Mouse (Mus musculus) midbrain, postnatal 0 days (tissue): ENCODE data around the gene Ces3b. TPM values are rescaled to one million over a fixed set of nuclear protein-coding genes. Genes with fewer than 3 reads are reported as not detected.

ENCODE experiments used
- ATAC-seq: fragments of 200-750 bp; cut with Nextera tagmentation; 2 replicates; pipeline ENCODE4 v1.8.0; 2017; ENCODE audit warnings: moderate number of reproducible peaks, mild to moderate bottlenecking, moderate TSS enrichment, moderate library complexity; ENCODE audit not compliant: low FRiP score
- DNase-seq: peaks from one replicate; pipeline ENCODE4 v3.0.0-alpha.2; 2015; ENCODE audit warnings: low spot score
- H3K27ac ChIP-seq: fragments of 300-500 bp; sonication (generic); 2 replicates; pipeline ENCODE4 v1.5.1; 2014; ENCODE audit warnings: low read depth, mild to moderate bottlenecking, low read length, mixed read lengths
- H3K27me3 ChIP-seq: fragments of 300-500 bp; sonication (generic); 2 replicates; pipeline ENCODE4 v1.6.1; 2014; ENCODE audit warnings: low read length, control low read depth, mixed read lengths; ENCODE audit not compliant: insufficient read depth
- H3K36me3 ChIP-seq: fragments of 300-500 bp; sonication (generic); 2 replicates; pipeline ENCODE4 v1.6.1; 2014; ENCODE audit warnings: low read length, control low read depth, mixed read lengths; ENCODE audit not compliant: insufficient read depth
- H3K4me1 ChIP-seq: fragments of 300-500 bp; sonication (generic); 2 replicates; pipeline ENCODE4 v1.6.1; 2014; ENCODE audit warnings: mild to moderate bottlenecking, control low read depth, antibody characterized with exemption, low read length, mixed read lengths; ENCODE audit not compliant: insufficient read depth
- H3K4me2 ChIP-seq: fragments of 300-500 bp; sonication (generic); 2 replicates; pipeline ENCODE4 v1.6.1; 2014; ENCODE audit warnings: low read depth, mild to moderate bottlenecking, low read length, mixed read lengths; ENCODE audit not compliant: poor library complexity, severe bottlenecking
- H3K4me3 ChIP-seq: fragments of 300-500 bp; sonication (generic); 2 replicates; pipeline ENCODE4 v1.5.1; 2014; ENCODE audit warnings: low read depth, mild to moderate bottlenecking, low read length, moderate library complexity
- H3K9ac ChIP-seq: fragments of 300-500 bp; sonication (generic); replicated peaks from 2 replicates; pipeline ENCODE4 v1.6.1; 2014; ENCODE audit warnings: mild to moderate bottlenecking, low read length, moderate library complexity, mixed read lengths; ENCODE audit not compliant: poor library complexity, severe bottlenecking
- H3K9me3 ChIP-seq: fragments of 300-500 bp; sonication (generic); 2 replicates; pipeline ENCODE4 v1.6.1; 2016; ENCODE audit warnings: low read length, control low read depth
- CTCF ChIP-seq: IDR thresholded peaks from 2 replicates; pipeline ENCODE4 v1.5.1; 2016; ENCODE audit warnings: antibody characterized with exemption, mild to moderate bottlenecking
- WGBS: fragments of 180-500 bp; shearing (Covaris S2); extraction: QIAGEN DNeasy Blood & Tissue Kit; methylation state at CpG from one replicate; pipeline ENCODE4 v1.1.7; 2014; 5-methylcytosine and 5-hydroxymethylcytosine counted together
- polyA plus RNA-seq: library from polyadenylated mRNA; unstranded; fragments of >200 nt; fragmentation: Nextera tagmentation; extraction: Ambion mirVana; gene quantifications from 2 replicates; pipeline ENCODE4 v1.2.1, GENCODE M21; 2015
- total RNA-seq: library from RNA; depleted of rRNA; stranded (reverse); fragments of >200 nt; gene quantifications from 2 replicates; pipeline ENCODE4 v1.2.3, GENCODE M21; 2014; rRNA removed

Ces3b gene
- total and polyA plus RNA-seq, 2 experiments from 2014 or later, result not detected

DNA sequence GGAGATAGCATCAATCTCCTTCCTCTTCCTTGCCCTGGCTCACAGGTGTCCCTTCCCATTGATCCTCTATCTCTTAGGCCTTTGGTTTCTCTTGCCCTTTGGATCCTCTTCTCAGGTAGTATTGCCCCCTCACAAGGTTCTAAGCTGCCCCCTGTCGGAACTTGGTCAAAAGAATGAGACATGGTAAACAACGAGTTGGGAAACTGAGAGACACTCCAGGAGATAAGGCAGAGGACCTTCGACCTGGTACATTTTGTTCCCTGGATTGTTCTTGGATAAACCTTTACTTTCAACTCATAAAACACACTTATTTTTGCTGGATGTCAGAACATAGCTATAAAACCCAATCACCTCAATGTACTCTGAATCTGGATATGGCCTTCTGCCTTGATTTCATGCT, 20.7 kb downstream of the Ces3b start:
- TF ChIP-seq CTCF, result no peak
- no peaks in the 10 kb centered on the region for H3K36me3 ChIP-seq
- H3K4me1 ChIP-seq, result no peaks in the 10 kb centered on the region
- H3K27me3 ChIP-seq, result no peaks in the 10 kb centered on the region
- no peak overlapping the region for H3K27ac ChIP-seq
- no peak overlapping the region for H3K4me2 ChIP-seq
- DNase-seq, result no peak
- no peak overlapping the region for H3K9ac ChIP-seq
- H3K9me3 ChIP-seq, result 0 out of 2 replicates have a peak, but pooled peaks cover 2% of the 10 kb centered on the region
- no peak overlapping the region for H3K4me3 ChIP-seq
- ATAC-seq, result no peak
- 84% methylated on average over 3 of the region's 3 CpGs for WGBS

DNA sequence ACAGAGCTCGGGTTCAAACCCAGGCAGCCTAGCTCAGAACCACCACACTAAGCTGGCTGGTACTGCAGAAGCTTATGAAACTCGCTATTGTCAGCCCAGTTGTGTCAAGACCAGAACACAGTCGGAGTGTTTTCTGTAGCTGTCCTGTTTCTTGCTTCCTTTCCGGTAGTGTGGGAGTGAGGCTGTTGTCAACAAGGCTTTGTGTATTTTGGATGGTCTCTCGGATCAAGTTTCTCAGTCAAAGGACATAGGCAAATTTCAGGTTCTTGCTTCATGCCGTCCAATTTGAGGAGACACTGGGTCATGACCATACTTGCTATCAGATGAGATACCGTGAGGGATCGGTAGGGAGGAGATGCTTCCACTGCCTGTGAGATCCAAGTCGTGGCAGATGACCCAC, 46.3 kb downstream of the Ces3b start:
- no peak for ATAC-seq
- 89% methylated on average over 9 of the region's 9 CpGs for WGBS

DNA sequence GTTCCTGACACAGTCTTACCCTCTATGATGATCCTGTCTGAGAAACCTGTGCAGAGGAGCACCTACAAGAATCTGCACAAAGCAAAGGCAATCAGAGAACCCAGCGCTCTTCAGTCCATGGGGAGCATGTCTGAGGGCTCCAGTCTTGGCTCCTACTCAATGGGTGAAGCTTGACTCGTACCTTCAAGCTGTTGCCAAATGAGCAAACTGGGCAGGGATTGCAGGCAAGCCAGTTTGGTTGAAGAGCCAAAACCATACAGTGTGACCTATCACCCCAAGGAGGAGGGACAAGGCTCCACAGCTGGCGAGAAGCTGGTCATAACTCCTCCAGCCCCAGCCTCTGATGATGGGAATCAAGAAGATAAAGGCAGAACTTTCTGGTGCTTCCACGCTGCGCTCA, 48.0 kb downstream of the Ces3b start, which contains the start of gene Ces4a:
Gene Ces4a, plus strand, starts transcription at position 292 of the 400 bp plus-strand sequence.
- no peak for TF ChIP-seq CTCF
- 82% methylated on average over 5 of the region's 5 CpGs for WGBS
- Histone ChIP-seq H3K27ac (no peak within 1 kb of the TSS), H3K4me3 (no peak within 1 kb of the TSS), H3K4me2 (no peak within 1 kb of the TSS), H3K4me1 (no peaks in the 10 kb centered on the region), H3K27me3 (no peaks in the 10 kb centered on the region), H3K9me3 (no peaks in the 10 kb centered on the region), H3K36me3 (no peaks in the 10 kb centered on the region), H3K9ac (no peak within 1 kb of the TSS)
- no peak for ATAC-seq
- DNase-seq, result no peak

More for the DNA sequence above, 46.3 kb downstream of the Ces3b start:
- Histone ChIP-seq H3K27ac (no peak overlapping the region), H3K4me1 (no peaks in the 10 kb centered on the region), H3K9me3 (no peaks in the 10 kb centered on the region), H3K4me3 (no peak overlapping the region), H3K4me2 (no peak overlapping the region), H3K27me3 (no peaks in the 10 kb centered on the region), H3K9ac (no peak overlapping the region), H3K36me3 (no peaks in the 10 kb centered on the region)
- no peak for DNase-seq
- TF ChIP-seq CTCF, result no peak

DNA sequence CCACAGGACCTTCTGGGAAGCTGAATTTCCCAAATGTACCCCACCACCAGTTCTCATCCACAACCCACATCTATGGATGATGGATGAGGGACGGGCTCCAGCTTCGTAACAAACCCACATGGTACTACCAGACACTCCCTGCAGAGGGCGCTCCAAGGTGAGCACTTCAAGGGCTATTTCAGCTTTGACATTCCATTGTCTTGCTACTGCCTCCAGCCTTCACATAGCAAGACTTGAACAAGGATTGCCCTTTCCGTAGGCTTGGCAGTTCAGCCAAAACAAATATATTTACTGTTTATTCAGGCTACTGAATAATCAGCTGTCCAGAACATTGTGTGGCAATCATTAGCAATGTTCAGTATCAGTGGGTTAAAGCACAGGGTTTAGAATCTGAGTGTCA, 54.9 kb downstream of the Ces3b start:
- H3K4me1 ChIP-seq, result no peaks in the 10 kb centered on the region
- no peaks in the 10 kb centered on the region for H3K36me3 ChIP-seq
- H3K9ac ChIP-seq, result no peak overlapping the region
- ATAC-seq, result no peak
- TF ChIP-seq CTCF, result peak; percentile 69
- H3K9me3 ChIP-seq, result no peaks in the 10 kb centered on the region
- 29% methylated on average over 4 of the region's 4 CpGs for WGBS
- H3K4me2 ChIP-seq, result no peak overlapping the region
- no peak overlapping the region for H3K27ac ChIP-seq
- 0 out of 2 replicates have a peak, but pooled peaks cover 3% of the 10 kb centered on the region for H3K27me3 ChIP-seq
- peak; percentile 6 for DNase-seq
- no peak overlapping the region for H3K4me3 ChIP-seq

DNA sequence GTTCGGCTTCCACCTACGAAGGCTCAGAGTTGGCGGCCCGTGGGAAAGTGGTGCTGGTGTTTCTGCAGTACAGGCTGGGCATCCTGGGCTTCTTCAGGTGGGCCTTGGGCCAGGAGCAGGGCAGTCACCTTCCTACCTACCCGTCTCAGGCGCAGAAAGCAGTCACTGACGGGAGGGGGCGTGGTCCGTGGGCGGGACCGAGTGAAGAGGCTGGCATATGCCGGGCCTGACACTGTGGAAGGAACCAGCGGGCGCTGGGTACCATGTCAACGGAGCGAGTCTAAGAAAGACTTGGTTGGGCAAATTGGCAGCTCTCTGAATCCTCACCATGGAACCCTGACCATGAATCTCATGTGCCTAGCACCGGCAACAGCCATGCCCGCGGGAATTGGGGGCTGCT, 58.8 kb downstream of the Ces3b start:
- Histone ChIP-seq H3K4me2 (no peak overlapping the region), H3K27ac (no peak overlapping the region), H3K4me1 (no peaks in the 10 kb centered on the region), H3K9me3 (no peaks in the 10 kb centered on the region), H3K9ac (no peak overlapping the region), H3K4me3 (no peak overlapping the region), H3K36me3 (no peaks in the 10 kb centered on the region), H3K27me3 (0 out of 2 replicates have a peak, but pooled peaks cover 3% of the 10 kb centered on the region)
- ATAC-seq (no peak), DNase-seq (no peak)
- 48% methylated on average over 19 of the region's 19 CpGs for WGBS
- TF ChIP-seq CTCF, result no peak

Other genes with a start within 250 kb of the Ces3b start
- not detected in 2 replicates for gene Ces2c, start 236.7 kb upstream of the Ces3b start, total RNA-seq
- not detected in 2 replicates for gene Ces2c, start 236.7 kb upstream of the Ces3b start, polyA plus RNA-seq
- gene Ces2e, start 157.5 kb upstream of the Ces3b start, total RNA-seq, result not detected in 2 replicates
- not detected in 2 replicates for gene Ces2e, start 157.5 kb upstream of the Ces3b start, polyA plus RNA-seq
- 0.93 TPM in 1 of 2 replicates, not detected in the other for gene Ces2f, start 136.4 kb upstream of the Ces3b start, total RNA-seq
- not detected in 2 replicates for gene Ces2f, start 136.4 kb upstream of the Ces3b start, polyA plus RNA-seq
- 0.14 and 0.49 TPM in 2 replicates for gene Ces2g, start 122.0 kb upstream of the Ces3b start, total RNA-seq
- 0.15 and 0.28 TPM in 2 replicates for gene Ces2g, start 122.0 kb upstream of the Ces3b start, polyA plus RNA-seq
- not detected in 2 replicates for gene Ces2h, start 82.9 kb upstream of the Ces3b start, total RNA-seq
- not detected in 2 replicates for gene Ces2h, start 82.9 kb upstream of the Ces3b start, polyA plus RNA-seq
- not detected in 2 replicates for gene Ces3a, start 35.2 kb upstream of the Ces3b start, total RNA-seq
- gene Ces3a, start 35.2 kb upstream of the Ces3b start, polyA plus RNA-seq, result not detected in 2 replicates
- not detected in 2 replicates for gene Ces4a, start 48.0 kb downstream of the Ces3b start, total RNA-seq
- 0.06 TPM in 1 of 2 replicates, not detected in the other for gene Ces4a, start 48.0 kb downstream of the Ces3b start, polyA plus RNA-seq
- 43.9 and 46.1 TPM in 2 replicates for gene Cbfb, start 86.9 kb downstream of the Ces3b start, total RNA-seq
- gene Cbfb, start 86.9 kb downstream of the Ces3b start, polyA plus RNA-seq, result 16.2 and 17.5 TPM in 2 replicates
- gene D230025D16Rik, start 141.4 kb downstream of the Ces3b start, total RNA-seq, result 33.6 and 36.7 TPM in 2 replicates
- 24.6 and 28.3 TPM in 2 replicates for gene D230025D16Rik, start 141.4 kb downstream of the Ces3b start, polyA plus RNA-seq
- gene B3gnt9, start 171.4 kb downstream of the Ces3b start, total RNA-seq, result 14.2 and 17.5 TPM in 2 replicates
- 9.5 and 11.5 TPM in 2 replicates for gene B3gnt9, start 171.4 kb downstream of the Ces3b start, polyA plus RNA-seq
- 7.5 and 8.3 TPM in 2 replicates for gene Tradd, start 180.9 kb downstream of the Ces3b start, total RNA-seq
- gene Tradd, start 180.9 kb downstream of the Ces3b start, polyA plus RNA-seq, result 7.4 and 8.0 TPM in 2 replicates
- 0.52 and 0.77 TPM in 2 replicates for gene Fbxl8, start 180.9 kb downstream of the Ces3b start, total RNA-seq
- 0.83 and 0.85 TPM in 2 replicates for gene Fbxl8, start 180.9 kb downstream of the Ces3b start, polyA plus RNA-seq
- gene Hsf4, start 186.0 kb downstream of the Ces3b start, total RNA-seq, result 0.33 TPM in 1 of 2 replicates, not detected in the other
- 0.43 and 0.59 TPM in 2 replicates for gene Hsf4, start 186.0 kb downstream of the Ces3b start, polyA plus RNA-seq
- 2.0 and 2.3 TPM in 2 replicates for gene Nol3, start 192.4 kb downstream of the Ces3b start, total RNA-seq
- 6.5 and 8.1 TPM in 2 replicates for gene Nol3, start 192.4 kb downstream of the Ces3b start, polyA plus RNA-seq
- gene 4931428F04Rik, start 206.1 kb downstream of the Ces3b start, total RNA-seq, result 63.6 and 79.2 TPM in 2 replicates
- gene 4931428F04Rik, start 206.1 kb downstream of the Ces3b start, polyA plus RNA-seq, result 131 and 132 TPM in 2 replicates
- gene Exoc3l, start 212.3 kb downstream of the Ces3b start, total RNA-seq, result 2.0 and 5.1 TPM in 2 replicates
- 6.8 and 6.9 TPM in 2 replicates for gene Exoc3l, start 212.3 kb downstream of the Ces3b start, polyA plus RNA-seq
- 28.2 and 35.7 TPM in 2 replicates for gene E2f4, start 213.9 kb downstream of the Ces3b start, total RNA-seq
- gene E2f4, start 213.9 kb downstream of the Ces3b start, polyA plus RNA-seq, result 29.1 and 29.3 TPM in 2 replicates
- gene Elmo3, start 221.8 kb downstream of the Ces3b start, total RNA-seq, result 0.71 and 1.3 TPM in 2 replicates
- 0.81 and 1.3 TPM in 2 replicates for gene Elmo3, start 221.8 kb downstream of the Ces3b start, polyA plus RNA-seq
- 2.5 and 4.5 TPM in 2 replicates for gene Lrrc29, start 242.5 kb downstream of the Ces3b start, total RNA-seq
- 2.1 and 2.4 TPM in 2 replicates for gene Lrrc29, start 242.5 kb downstream of the Ces3b start, polyA plus RNA-seq
- gene Tmem208, start 242.6 kb downstream of the Ces3b start, total RNA-seq, result 81.3 and 88.4 TPM in 2 replicates
- 129 and 152 TPM in 2 replicates for gene Tmem208, start 242.6 kb downstream of the Ces3b start, polyA plus RNA-seq